Mouse (Mus musculus) c-Kit-positive CD71-positive TER-119-positive erythroid progenitor cells, embryonic 14.5 days (primary cell): ENCODE measurements around the gene Kpna6.

Source experiments
- DNase-seq: peaks from one replicate; pipeline ENCODE4 v3.0.0-alpha.2; 2013; ENCODE audit warnings: low spot score

Gene Kpna6

DNA sequence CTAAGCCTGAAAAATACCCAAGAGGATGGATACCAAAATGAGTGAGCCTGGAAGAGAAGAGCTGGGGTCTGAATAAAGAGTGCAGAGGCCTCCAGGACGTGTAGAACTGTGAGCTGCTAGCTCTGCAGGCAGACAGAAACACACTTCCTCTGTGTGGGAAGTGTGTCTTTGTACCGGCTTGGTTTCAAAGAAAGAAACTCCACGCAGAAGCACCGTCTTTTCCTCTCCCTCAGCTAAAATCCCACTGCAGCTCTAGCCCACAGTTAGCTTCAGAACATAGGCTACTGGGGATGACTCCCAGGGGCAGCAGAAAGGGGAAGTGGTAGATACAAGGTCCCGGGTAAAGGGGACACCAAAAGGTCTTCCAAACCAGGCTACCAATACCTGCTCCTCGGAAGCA is 27.4 kb downstream of the Kpna6 start:
- no peak for DNase-seq

- no peak for DNase-seq
Observed at GRCm38 (mm10) chr4:129641756-129642155, 30.8 kb downstream of the Kpna6 start.

- peak; percentile 96 for DNase-seq
Observed at GRCm38 (mm10) chr4:129640638-129641467, 31.7 kb downstream of the Kpna6 start, which contains the start of gene Txlna. Txlna (minus strand) TSS chr4:129641065.

DNA sequence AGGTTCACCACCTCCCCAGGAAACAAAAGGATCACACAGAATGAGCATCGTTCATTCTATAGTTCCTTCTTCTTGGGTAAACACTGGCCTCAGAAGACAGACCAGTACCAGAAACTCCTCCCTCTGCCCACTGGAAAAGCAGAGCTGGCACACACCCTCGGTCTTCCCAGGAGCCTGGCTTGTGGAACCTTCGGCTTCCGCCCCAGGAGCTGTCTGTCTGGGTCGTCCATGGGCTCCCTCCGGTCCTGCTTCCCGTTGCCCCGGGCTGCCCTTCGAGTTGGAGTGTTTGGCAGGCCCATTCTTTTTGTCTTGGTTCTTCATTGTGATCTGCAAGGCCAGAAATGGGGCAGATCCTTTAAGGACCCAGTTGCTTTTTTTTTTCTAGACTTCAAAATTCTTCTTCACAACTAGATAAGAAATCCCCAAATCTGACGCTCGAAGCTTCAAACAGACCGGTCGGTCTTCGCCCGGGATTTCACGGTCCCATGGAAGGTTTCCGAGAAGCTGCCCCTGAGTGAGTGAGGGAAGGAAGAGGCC is 32.4 kb downstream of the Kpna6 start:
- no peak for DNase-seq

GRCm38 (mm10) chr4:129639221-129639620 is 33.3 kb downstream of the Kpna6 start:
- DNase-seq, result no peak

GRCm38 (mm10) chr4:129633852-129634251 is 38.7 kb downstream of the Kpna6 start:
- DNase-seq, result no peak

DNA sequence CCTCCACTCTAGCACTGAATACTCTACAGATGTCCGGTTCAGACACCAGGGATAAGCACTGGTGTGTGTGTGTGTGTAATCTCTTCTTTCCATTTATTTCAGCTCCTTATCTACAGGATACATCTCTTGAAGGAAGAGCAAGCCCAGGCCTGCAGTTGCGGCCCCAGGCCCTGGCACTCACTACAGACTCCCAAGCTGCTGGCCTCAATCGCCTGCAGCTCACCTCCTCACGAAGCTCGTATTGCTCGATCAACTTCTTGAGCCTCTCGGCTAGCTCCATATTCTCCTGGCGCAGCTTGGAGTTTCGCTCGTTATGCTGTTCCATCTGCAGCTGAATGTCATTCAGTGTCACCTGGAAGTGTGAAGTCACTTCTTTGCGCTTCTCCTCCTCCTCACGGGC is 40.7 kb downstream of the Kpna6 start:
- no peak for DNase-seq

DNA sequence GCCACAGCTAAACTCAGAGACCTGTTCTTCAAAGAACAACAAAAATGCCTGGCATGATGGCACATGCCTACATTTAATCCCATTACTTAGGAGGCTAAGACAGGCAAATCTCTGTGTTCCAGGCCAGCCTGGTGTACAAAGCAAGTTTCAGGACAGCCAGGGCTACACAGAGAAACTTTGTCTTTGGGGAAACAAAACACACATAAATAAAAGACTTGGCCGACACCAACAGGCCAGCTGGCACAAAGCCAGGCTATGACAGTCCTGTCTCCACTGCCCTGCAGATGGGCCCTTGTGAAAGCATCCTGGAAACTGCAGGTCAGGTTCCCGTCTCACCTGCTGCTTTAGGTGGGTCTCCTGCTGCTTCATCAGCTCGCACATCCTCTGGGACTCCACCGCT is 41.6 kb downstream of the Kpna6 start:
- no peak for DNase-seq

DNA sequence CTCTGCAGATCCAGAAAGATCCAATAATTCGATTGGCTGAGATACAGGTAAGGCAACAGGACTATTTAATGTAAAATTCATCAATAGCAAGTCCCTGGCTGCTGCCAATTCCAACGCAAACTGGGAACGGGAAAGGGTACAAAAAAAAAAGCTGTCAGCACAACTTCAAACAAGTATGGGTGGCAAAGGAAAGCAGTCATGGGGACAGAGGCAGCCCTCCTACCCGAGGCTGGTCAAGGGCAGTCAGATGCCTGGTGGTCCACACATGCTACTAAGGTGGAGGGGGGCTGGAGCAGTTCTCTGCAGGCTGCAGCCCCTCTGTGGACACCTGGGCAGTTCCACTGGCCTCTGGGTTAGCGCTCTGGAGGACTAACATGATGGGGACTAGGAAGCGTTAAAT is 46.5 kb downstream of the Kpna6 start:
- no peak for DNase-seq

GRCm38 (mm10) chr4:129625496-129625895 is 47.1 kb downstream of the Kpna6 start:
- no peak for DNase-seq

- DNase-seq, result no peak
Observed at GRCm38 (mm10) chr4:129625029-129625370, 47.6 kb downstream of the Kpna6 start.

DNA sequence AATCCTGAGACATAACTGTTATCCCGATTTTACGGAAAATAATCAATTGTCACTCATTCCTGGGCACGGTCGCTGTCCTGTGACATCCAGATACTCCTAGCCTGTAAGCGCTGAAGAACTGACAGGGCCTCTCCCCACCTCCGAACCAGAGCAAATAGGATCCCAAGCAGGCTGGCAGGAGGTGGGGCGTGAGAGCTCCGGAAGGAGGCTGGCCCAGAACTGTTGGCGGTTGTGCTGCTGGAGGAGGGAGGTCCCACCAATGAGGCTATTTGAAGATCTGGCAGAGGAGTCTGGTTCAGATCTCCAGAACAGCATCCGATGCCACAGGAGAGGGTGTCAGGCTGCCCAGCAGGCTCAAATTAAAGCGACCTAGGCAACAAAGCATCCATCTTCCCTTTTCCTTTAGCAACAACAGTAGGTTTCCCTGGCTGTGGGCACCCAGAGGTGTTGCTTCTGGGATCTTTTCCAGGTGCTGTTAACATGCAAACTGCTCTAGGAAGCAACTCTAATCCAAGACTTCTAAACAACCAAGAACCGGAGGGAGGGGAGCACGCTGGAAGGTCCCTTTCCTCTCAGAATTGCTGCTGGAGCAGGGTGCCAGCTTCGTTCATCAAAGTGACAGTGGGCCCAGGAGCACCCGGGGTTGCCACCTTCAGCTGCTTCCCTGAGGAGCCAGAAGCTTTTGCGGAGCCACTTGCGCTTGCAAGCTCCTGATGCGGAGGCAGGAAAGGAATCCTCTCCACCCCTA is 48.1 kb downstream of the Kpna6 start:
- DNase-seq, result peak; percentile 83

GRCm38 (mm10) chr4:129623681-129624091 is 48.9 kb downstream of the Kpna6 start, which contains the start of gene Ccdc28b:
Ccdc28b (minus strand) TSS chr4:129623947.
- DNase-seq, result no peak

- no peak for DNase-seq
Observed at GRCm38 (mm10) chr4:129622803-129623535, 49.6 kb downstream of the Kpna6 start.

- DNase-seq, result no peak
Observed at GRCm38 (mm10) chr4:129622120-129622802, 50.3 kb downstream of the Kpna6 start.

GRCm38 (mm10) chr4:129621283-129621841 is 51.2 kb downstream of the Kpna6 start:
- DNase-seq, result no peak

DNA sequence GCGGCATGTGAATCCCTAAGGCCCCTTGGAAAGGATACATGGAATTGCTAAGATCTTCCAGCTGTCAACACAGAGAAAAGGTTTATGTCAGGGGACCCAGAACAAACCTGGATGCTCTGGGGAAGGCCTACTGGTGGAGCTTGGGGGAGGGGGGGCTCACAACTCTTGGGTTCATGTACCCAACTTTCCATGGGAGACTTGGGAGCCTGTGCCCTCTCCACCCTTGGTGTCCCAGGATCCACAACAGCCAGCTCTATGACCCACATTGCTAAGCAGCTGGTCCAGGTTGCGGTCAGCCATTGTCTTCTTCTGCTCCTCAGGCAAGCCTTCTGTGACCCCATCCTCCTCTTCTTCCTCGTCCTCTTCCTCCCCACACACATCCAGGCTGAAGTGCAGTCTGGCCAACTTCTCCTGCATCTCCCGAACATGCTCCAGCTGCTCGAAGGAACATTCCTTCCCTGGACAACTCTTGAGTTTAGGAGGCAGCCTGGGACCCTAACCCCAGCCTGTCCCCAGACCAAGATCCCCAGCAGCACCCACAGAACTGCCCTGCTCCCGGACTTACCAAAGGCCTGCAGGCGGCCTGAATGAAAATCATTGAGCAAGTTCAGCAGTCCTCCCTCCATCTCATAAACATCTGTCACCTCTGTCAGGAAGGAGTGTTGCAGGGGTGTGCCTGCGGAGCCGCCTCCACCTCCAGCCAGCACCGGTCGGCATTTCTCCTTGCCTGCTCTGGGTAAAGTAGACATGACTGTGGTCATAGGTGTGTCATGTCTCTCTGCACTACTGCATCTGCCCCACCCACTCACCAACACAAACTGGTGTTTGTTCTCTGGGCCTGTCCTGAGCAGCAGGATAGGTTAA is 51.9 kb downstream of the Kpna6 start:
- no peak for DNase-seq

GRCm38 (mm10) chr4:129618786-129619691 is 53.5 kb downstream of the Kpna6 start, which contains the start of gene Iqcc:
Iqcc (minus strand) TSS chr4:129619099.
- DNase-seq, result peak; percentile 89

DNA sequence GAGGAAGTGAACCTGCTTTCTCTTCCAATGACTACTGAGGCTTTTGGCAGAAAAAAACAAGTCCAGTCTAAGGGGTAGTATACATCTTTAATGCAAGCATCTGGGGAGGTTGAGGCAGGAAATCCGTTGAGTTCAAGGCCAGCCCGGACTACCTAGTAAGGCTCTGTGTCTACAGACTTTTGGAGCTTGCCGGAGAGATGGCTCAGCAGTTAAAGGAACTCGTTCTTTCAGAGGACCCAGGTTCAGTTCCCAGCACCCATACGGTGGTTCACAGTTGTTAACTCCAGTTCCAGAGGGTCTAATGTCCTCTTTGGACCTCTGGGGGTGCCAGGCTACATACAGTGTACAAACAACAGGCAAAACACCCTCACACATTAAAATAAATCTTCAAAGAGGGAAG is 54.5 kb downstream of the Kpna6 start:
- no peak for DNase-seq
